Mouse (Mus musculus) thymus, postnatal 0 days (tissue): Measurements from ENCODE around the gene Prickle2. TPM values are rescaled to one million over a fixed set of nuclear protein-coding genes. Genes with fewer than 3 reads are reported as not detected.

Experiments
- DNase-seq: peaks from one replicate; pipeline ENCODE4 v3.0.0-alpha.2; 2015; ENCODE audit warnings: low spot score
- polyA plus RNA-seq: library from polyadenylated mRNA; unstranded; fragments of >200 nt; fragmentation: Nextera tagmentation; extraction: Ambion mirVana; gene quantifications from 2 replicates; pipeline ENCODE4 v1.2.1, GENCODE M21; 2015

Gene Prickle2
- polyA plus RNA-seq = 0.13 and 0.33 TPM in 2 replicates

DNA sequence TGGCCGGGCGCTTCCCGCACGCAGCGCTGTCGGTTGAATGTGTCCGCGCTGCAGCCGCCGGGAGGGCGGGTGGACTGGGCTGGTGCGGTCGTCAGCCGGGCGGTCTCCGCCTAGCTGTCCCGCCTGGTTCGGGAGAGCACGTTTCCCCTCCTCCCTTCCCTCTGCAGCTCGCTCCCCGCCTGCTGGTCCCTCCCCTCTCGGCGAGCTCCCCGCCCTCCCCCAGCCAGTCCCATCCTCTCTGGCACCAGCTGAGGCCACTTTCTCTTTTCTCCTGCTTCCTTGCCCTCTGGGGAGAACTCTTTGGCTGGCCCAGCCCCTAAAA, at the start of gene Prickle2:
Prickle2 (minus strand) TSS at position 11 of the 322 bp plus-strand sequence.
- DNase-seq = no peak

DNA sequence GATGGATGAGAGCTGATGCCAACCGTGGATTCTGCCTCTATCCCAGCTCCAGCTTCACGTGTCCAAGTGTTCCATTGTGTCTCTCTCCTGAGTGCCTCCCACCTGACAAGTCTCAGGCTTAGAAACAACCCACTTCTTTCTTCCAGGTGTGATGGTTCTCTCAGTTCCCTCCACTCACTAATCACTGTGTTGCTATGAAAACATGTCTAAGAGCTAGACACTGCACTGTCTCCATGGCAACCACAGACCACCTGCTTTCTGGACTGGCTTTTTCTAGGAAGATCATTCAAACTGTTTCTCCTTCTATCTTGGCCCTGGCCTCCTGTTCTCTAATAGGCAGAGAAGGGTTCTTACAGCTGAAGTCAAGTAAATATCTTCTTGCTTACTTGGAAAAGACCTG, 46.8 kb upstream of the Prickle2 start:
- DNase-seq = no peak

DNA sequence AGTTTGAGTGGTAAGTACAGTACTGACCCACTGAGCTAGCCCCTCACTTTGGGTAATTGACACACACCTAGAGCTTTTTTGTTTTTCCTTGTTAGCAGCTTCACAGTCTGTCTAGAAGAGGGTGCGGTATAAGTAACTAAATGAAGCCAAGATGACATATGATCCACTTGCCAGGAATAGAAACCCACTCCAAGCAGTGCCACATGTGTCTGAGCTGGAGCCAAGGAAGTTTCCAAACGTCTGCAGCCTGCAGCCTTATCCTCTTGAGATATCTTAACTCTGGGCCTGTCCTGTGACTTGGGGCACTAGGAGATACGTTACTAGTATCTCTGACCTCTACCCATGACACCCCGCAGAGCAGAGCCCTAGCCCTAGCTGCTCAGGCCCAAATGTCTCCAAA, 43.5 kb upstream of the Prickle2 start:
- no peak for DNase-seq

DNA sequence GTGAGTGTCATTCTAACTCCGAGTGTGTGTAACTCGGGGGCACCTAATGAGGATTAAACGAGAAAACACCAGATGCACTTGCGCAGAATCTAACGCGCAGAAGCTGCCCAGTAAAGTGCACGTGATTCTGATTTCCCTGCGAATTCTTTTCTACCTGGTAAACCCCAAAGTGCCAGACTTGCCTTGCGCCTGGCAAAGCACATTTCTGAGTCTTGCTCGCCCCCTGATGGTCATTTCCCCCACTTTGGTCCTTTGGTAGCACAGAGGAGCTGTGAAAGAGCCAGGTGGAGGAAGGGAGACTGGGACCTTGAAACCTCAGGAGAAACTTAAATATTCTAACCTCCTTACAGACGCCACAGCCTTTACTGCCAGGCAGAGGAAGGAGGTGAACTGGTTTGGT, 37.6 kb upstream of the Prickle2 start:
- no peak for DNase-seq

DNA sequence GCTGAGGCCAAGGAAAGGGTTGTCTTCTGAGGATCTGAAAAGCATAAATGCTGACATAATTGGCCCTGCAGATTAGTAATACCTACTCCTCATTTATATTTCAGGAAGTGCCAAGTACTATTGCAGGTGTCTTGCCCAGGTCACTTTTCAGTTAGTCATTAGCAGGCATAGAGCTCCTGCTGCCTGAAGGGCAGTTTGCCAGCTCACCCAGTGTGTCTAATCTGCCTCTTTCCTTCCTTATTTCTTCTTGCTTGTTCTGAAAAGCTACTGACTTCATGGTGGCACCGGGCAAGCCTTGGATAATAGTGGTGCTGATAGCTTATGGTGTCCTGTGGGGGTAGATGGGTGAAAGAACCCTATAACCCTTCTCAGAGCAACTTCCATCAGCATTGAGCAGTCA, 31.2 kb upstream of the Prickle2 start:
- DNase-seq = no peak

DNA sequence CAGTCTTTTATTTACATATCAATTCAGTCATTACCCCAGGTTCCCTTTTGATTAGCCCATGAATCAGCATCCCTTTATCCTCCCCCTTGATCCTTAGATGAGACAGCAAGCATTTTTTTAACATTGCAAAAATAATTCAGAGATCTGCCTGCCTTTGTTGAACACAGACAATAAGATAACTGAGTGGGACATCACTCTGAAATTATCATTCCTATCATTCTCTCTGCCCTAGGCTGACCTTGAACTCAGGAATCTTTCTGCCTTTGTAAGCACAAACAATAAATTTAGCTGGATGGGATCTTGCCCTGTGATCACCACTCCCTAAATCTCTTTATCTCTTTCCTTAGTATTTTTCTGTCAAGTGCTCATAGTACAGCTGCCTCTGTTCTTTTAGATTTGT, 27.7 kb upstream of the Prickle2 start:
- no peak for DNase-seq

DNA sequence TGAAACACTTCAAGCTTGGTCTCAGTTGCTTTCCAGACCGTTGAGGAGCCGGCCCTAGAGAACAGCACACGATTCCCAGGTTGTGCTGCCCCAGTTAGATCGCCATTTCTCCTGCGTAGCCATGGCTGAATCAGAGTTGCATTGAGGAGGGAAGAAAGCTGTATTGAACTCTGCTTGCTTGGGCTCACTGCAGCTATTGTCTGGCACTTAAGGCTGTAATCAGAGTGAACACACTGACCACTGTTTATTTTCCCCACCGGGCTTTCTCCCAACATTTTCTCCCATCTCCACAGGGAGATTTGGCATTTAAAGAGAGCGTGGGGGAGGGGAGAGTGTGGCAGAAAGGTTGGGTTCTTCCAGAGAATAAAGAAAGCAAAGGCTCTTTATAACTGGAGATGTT, 22.6 kb upstream of the Prickle2 start:
- no peak for DNase-seq

DNA sequence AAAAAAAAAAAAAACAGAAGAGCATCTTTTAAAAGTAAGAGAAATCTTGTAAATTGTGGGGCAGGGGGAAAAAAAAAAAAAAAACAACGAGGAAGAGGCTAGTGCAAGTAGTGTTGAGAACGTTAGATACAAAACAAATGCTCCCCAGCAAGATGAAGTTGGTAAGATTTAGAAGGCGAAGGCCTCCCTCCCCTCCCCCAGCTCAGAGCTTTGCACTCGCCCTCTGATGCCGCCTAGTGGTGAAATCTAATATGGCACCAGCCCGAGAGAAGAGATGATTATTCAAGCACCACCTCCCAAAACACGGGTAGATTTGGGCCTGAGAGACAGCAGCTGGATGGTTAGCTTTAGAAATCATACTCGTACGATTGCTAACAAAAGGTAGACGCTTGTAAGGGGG, 22.1 kb upstream of the Prickle2 start:
- DNase-seq = peak; percentile 33

DNA sequence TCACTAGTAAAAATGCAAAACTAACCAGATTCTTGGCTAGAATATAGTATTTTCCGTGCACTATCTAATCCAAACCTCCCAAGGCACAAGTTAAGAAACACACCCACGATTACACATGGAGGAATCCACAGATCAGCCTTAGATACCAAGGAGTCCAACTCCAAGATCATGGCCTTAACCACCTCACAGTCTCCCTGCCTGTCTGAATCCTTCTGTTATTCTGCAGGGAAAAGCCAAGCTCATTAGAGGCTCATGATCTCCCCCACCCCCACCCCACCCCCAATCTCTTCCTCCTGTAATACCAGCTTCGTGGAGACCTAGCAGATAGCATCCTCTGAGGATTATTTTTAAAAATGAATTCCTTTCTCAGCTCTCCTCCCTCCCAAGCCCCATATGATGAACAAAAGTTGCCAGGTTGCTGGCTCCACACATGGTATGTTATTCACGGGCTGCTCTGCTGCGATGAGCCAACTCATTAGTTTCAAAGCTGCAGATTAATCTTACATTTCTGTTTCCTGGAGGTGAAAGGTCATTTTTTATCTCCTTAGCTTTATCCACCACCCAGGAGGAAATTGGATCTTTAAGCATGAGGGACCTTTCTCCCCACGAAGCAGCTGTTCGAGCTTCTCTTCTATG, 21.5 kb upstream of the Prickle2 start:
- no peak for DNase-seq

DNA sequence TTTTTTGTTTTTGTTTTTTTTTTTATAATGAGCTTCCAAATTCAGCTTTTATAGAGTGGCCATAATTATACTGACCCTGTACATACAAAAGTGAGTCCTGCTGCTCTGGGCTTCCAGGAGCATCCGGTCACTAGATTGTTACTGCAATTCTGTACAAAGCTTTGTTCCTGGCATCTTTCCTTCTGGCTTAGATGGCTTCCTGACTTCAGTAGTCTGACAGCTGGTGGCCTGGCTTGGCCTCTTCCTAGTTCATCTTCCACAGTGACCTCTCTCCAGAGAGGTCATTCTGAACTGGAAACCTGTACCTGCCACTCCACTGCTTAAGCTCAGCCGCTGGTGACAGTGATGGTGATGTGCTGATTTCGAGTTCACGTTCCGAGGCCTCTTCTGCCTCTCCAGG, 20.2 kb upstream of the Prickle2 start:
- no peak for DNase-seq

DNA sequence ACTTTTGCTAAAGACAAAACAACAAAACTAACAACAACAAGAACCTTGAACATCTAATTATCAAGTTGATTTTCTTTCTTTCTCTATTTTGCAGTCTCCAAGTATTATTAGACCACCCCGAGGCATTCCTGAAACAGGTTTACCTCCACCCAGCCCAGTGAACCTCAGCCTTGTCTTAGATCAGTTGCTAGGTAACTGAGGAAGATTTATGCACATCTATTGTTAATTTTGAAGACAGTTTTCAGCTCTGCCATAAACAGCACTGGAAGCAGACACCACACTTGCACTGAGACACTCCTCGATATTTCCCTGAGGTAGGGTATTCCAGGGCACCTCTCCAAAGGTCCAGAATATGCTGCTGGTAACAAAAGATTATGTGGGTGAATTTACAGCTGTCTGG, 18.4 kb upstream of the Prickle2 start:
- no peak for DNase-seq

DNA sequence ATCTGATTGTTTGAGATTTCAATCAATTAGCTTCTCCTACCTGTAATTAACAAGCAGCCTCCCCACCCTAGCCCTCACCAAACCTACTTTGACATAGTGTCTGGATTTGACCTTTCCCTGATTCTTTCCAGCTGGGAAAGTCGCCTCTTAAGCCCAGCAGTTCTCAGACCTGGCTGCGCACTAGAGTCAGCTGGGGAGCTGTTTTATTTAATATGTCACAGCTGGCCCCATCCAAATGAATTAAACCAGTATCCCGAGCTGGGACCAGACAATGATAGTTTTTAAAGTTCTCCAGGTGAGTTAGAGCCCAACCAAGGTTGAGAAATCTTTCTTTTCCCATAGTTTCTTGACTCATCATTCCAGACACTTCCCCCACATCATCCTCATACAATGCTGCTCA, 9.9 kb upstream of the Prickle2 start:
- no peak for DNase-seq

DNA sequence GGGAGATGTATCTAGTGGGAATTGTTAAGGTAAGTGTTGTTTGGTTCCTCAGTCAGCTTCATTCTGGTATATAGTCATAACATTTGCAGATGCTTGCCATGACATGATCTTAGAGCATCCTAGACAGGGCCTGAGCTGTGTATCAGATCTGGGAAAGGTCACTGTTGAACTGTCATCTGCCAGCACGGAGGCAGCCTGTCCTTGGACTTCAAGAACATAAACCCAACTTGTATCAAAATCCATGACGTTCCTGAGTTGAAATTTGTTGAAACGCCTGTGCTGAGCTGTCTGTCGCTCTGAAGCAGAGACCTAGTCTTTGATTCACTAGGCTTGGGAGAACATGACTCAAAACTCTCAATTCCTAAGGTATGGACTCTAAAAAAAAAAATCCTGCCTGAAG, 8.8 kb upstream of the Prickle2 start:
- DNase-seq = no peak

DNA sequence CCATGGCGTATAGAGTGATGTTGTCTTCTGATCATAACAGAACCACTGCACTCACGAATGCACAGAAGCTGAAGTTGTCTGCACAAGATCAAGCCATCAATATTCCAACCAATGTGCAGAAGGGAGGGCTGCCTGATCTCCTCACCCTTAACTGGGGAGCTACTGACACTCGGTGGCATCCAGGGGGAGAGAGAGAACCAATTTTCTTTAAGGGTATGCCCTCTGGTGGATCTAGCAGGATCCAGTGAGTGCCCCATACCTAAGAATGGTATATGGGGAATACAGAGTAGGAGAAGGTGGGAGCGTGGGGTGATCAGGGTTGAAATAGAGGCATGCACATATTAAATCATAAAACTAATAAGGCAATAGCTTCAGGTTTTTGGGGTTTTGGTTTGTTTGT, 2.2 kb upstream of the Prickle2 start:
- no peak for DNase-seq

DNA sequence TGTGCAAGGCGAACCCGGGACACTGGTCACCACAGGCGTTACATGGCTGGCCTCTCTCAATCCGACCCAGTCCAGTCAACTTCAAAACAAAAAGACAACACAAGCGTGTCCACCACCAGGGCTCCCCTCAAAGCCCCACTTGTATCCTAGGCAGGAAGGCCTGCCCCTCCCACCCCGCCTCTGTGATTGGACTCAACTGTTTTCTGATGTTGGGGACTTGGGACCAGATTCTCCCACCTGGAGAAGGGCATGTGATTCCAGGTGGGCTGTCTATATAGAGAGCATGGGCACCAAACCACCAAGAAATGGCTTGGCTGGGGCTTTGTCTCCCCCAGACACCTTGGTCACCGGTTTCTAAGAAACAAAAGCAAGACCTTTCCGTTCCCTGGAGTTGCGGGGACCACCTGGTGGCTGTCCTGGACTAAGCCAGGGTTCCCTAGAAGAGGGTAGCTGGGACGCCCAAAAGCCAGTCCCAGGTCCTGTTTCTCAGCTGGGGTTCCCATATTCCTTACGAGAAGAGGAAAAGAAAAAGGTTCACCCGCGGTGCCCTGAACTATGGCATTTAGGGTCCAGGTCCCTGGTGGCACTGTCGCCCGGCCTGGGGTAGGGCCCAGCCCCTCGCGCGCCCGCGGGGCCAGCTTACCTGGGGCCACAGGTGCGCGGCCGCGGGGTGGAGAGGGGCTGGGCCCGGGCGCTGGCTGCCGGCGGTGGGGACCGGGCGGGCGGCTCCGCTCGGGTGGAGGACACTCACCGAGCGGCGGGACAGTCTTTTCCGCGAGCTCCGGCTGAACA, 406 bp downstream of the Prickle2 start:
- DNase-seq = no peak

DNA sequence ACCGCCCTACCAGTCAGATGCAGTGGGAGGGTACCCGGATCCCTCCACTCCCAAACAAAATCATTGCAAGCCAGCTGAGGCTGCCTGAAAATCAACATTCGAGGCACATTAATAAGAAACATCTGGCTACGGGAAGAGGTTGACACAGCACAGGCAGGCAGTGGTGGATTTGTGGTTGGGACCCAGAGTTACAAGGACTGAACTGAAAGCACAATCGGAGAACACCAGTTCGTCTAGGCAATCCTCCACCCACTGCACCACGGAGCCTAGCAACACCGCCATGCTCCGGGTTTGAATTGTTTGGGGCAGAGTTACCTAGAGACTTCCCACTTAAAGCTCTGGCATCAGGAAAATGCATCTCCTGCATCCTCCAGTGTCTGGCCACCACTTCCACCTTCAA, 1.1 kb downstream of the Prickle2 start:
- DNase-seq = no peak

DNA sequence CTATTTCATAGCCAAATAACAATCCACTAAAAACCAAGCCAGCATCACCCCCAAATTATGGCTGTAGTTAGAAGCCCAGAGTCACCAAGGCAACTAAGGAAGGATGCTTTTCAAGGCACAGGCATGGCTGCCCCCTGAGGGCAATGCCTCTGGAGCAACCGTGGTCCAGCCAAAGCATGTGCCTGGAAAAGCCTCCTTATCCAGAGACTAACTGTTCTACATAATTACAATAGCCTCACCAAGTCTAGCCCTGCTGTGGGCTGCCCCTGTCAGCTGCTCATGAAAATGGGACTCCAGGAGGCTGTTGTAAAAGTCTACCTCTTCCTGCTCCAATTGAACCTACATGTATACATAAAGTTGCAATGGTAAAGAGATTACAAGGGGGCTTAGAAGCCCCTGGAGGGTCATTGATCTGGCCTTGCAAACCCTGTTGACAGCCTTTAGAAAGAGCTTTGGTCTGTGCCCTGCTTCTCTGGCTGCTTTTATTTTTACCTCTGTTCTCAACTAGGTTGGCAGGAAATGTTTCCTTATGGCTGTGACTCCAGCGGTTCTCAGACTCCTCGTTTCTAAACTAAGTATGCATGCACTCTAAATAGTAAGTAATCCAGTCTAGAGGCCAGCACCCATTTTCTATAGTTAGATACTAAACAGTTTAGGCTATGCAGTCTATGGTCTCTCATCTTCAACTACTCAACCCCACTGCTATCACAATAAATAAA, 6.3 kb downstream of the Prickle2 start:
- no peak for DNase-seq

DNA sequence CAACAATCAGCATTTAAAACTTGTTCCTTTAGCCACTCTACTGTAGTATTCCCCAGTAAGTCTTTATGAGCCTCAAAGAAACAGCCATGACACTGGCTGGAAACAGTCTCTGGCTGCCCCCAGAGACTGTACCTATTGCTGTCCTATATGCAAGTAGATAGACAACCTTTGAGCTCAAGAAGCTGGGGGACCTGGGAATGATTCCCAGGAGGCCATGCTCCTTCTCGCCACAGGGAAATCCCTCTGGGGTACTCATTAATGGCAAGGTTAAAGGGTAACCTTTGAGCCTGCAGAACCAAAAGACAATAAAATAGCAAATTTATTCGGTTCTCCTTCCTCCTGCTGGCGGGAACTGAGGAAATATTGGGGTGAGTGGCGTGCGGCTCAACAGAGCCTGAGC, 8.1 kb downstream of the Prickle2 start:
- DNase-seq = no peak

DNA sequence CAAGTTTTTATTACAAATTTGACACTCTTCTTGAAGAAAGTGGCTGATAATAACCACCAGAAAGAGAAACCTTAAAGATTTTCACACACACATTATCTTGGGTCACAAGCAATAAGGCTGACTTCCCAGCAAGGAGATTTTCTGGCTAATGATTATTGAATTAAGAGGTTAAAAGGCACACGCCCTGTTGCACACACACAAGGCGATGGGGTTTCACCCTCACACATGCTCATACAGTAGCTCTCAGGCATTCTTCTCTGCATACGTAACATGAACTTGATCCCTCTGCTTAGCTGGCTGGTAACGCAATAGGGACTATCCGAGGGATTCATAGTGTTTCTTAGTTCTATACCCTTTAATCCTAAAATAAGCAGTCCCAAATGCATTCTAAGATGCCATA, 18.6 kb downstream of the Prickle2 start:
- no peak for DNase-seq

DNA sequence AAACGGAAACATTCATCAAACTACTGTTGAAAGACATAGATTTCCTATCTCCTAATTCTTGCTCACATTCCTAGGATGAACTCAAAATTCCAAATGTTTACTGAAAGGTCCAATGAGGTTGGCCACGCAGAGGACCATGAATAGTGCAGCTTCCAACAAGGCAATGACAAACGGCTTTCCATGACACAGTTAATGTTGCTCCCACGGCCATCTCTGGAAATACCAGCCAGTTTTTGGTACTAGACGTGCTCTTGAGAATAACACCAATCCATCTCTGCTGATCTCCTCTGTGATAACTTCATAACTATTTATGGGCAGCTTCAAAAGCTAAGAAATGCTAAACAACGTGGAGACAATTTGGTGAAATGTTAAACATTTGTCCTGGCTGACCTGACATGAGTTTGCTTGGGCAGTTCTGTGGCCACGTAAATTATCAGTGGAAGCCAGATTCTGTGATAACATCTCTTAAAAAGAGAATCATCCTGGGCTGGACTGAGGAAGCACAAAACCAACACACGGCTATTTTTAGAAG, 31.5 kb downstream of the Prickle2 start:
- no peak for DNase-seq

DNA sequence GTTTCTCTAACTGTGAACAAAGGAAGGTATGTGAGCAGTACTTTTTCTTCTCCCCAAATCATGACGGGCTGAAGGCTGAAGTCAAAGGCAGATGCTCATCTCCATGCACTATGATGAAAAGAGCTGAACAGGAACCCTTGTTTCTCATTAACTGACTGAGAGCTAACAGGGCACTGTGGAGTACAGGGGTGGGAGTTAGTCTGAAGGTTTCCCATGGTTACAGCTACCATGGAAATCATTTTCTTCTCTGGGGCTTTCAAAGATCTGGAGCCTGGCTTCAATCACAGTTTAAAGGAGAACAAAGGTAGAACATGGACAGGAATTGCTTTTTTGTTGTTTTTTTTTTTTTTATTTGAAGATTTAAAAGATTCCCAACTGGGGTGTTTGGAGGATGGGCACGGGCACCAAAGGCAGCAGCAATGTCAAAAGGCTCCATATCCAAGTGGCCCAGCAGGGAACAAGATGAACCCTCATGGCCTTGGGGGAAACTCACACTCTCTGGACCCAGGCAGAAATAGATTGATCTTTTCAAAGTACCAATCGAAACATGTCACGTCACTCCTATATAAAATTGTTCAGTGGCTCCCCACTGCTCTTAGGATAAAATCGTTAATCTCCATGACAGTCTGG, 35.3 kb downstream of the Prickle2 start:
- DNase-seq = no peak

DNA sequence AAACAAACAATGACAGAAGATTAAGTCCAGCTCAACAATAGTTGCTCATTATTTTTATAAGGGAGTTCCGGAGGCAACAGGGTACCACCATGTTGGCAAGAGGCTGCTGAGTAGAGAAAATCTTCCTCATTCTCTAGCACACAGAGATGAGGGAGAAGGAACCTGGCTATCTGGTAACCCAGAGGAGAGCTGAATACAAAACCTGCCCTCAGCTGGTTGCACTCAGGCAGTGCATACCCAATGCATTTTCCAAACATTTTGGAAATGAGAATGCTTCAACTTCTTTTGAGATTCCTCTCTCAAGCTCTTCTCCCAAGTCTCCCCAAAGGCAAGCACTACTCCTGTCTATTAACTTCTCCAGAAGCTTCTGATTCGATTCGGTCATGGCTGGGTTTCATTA, 36.3 kb downstream of the Prickle2 start:
- no peak for DNase-seq
